Mouse (Mus musculus) intestine, postnatal 0 days (tissue): ENCODE data around the gene Prss54. TPM values are rescaled to one million over a fixed set of nuclear protein-coding genes. Genes with fewer than 3 reads are reported as not detected.

Experiments used
- ATAC-seq: fragments of 200-750 bp; cut with Nextera tagmentation; 2 replicates; pipeline ENCODE4 v1.8.0; 2017; ENCODE audit warnings: mild to moderate bottlenecking, moderate TSS enrichment, moderate library complexity
- H3K27ac ChIP-seq: fragments of 300-500 bp; sonication (generic); 2 replicates; pipeline ENCODE4 v1.5.1; 2014; ENCODE audit warnings: mild to moderate bottlenecking, low read depth, low read length, moderate library complexity
- H3K27me3 ChIP-seq: fragments of 300-500 bp; sonication (generic); replicated peaks from 2 replicates; pipeline ENCODE4 v1.6.1; 2014; ENCODE audit warnings: low read length, mixed read lengths; ENCODE audit not compliant: control insufficient read depth, insufficient read depth
- H3K36me3 ChIP-seq: fragments of 300-500 bp; sonication (generic); 2 replicates; pipeline ENCODE4 v1.6.1; 2014; ENCODE audit warnings: mild to moderate bottlenecking, moderate library complexity; ENCODE audit not compliant: control insufficient read depth, insufficient read depth
- H3K4me1 ChIP-seq: fragments of 300-500 bp; sonication (generic); replicated peaks from 2 replicates; pipeline ENCODE4 v1.6.1; 2014; ENCODE audit warnings: antibody characterized with exemption, low read length, mixed read lengths; ENCODE audit not compliant: control insufficient read depth, insufficient read depth
- H3K4me2 ChIP-seq: fragments of 300-500 bp; sonication (generic); replicated peaks from 2 replicates; pipeline ENCODE4 v1.6.1; 2014; ENCODE audit warnings: low read depth, mild to moderate bottlenecking, moderate library complexity
- H3K4me3 ChIP-seq: fragments of 300-500 bp; sonication (generic); 2 replicates; pipeline ENCODE4 v1.5.1; 2014; ENCODE audit warnings: low read depth, low read length
- H3K9ac ChIP-seq: fragments of 300-500 bp; sonication (generic); 2 replicates; pipeline ENCODE4 v1.6.1; 2014; ENCODE audit warnings: mild to moderate bottlenecking, low read depth, low read length
- H3K9me3 ChIP-seq: fragments of 300-500 bp; sonication (generic); 2 replicates; pipeline ENCODE4 v1.6.1; 2016; ENCODE audit warnings: mixed run types; ENCODE audit not compliant: control insufficient read depth
- CTCF ChIP-seq: sonication (generic); IDR thresholded peaks from 2 replicates; pipeline ENCODE4 v1.5.1; 2016; ENCODE audit warnings: low read depth, mild to moderate bottlenecking, control low read depth, antibody characterized with exemption, moderate library complexity
- WGBS: fragments of 180-500 bp; shearing (Covaris S2); extraction: QIAGEN DNeasy Blood & Tissue Kit; methylation state at CpG from one replicate; pipeline ENCODE4 v1.1.7; 2014; 5-methylcytosine and 5-hydroxymethylcytosine counted together
- polyA plus RNA-seq: library from polyadenylated mRNA; unstranded; fragments of >200 nt; fragmentation: Nextera tagmentation; extraction: Ambion mirVana; gene quantifications from 2 replicates; pipeline ENCODE4 v1.2.1, GENCODE M21; 2015

Gene Prss54
- polyA plus RNA-seq, 1 experiment from 2014 or later, result not detected

DNA sequence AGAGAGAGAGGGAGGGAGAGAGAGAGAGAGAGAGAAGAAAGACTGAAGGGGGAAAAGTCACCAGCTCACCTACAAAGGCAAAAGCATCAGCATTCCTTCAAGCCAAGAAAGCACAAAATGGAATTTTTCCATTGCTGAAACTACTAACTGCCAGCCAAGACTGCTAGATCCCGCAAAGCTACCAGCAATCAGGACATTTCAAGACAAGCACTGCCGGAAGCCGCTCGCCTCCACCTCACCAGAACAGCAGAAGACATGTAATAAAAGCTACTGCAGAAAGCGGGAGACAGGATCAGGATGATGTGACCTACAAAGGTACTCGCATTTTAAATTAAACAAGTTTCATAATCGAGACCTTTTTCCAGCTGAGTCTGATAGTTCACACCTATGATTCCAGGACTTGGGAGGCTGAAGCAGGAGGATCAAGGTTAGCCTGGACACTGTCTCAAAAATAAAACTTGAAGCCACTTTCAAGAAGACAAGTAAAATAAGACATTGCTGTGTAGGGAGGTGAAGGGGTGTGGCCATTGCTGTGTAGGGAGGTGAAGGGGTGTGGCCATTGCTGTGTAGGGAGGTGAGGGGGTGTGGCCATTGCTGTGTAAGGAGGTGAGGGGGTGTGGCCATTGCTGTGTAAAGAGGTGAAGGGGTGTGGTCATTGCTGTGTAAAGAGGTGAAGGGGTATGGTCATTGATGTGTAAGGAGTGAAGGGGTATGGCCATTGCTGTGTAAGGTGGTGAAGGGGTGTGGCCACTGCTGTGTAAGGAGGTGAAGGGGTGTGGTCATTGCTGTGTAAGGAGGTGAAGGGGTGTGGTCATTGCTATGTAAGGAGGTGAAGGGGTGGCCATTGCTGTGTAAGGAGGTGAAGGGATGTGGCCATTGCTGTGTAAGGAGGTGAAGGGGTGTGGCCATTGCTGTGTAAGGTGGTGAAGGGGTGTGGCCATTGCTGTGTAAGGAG is 17.6 kb upstream of the Prss54 start:
- no peak overlapping the region for H3K9ac ChIP-seq
- WGBS, result 89% methylated on average over 7 of the region's 7 CpGs
- H3K4me3 ChIP-seq, result no peak overlapping the region
- no peaks in the 10 kb centered on the region for H3K27me3 ChIP-seq
- no peak for ATAC-seq
- no peak overlapping the region for H3K4me2 ChIP-seq
- H3K9me3 ChIP-seq, result no peaks in the 10 kb centered on the region
- TF ChIP-seq CTCF, result no peak
- H3K27ac ChIP-seq, result no peak overlapping the region
- H3K4me1 ChIP-seq, result no peaks in the 10 kb centered on the region
- no peaks in the 10 kb centered on the region for H3K36me3 ChIP-seq

DNA sequence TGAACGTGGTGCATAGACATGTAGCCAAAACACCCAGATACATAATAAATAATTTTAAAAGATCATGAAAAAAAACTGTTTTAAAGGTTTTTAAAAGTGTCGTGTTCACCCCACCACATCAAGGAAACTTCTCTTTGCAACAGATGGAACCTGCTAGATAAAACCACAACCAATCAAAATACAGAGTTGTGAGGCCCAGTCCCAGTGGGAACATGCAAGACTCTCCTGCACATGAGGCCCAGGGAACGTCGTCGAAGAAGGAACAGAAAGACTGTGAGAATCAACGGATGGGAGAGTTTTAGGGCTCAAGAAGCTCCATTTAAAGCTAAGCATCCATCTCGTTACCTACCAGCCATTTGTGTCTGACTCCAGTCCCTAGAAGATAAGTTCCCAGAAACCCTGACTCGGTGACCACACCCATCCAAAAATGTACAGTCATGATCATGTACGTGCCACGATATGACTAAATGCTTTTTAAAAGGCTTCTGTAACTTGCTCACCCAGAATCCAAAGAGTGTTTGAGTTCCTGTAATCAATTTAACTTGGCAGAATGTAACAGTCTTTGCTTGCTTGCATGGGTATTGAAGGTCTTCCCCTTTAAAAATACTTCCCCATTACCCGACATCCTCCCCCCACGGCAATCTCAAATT is 16.1 kb upstream of the Prss54 start:
- Histone ChIP-seq H3K36me3 (no peaks in the 10 kb centered on the region), H3K27me3 (no peaks in the 10 kb centered on the region), H3K4me1 (no peaks in the 10 kb centered on the region), H3K4me3 (no peak overlapping the region), H3K9me3 (no peaks in the 10 kb centered on the region), H3K9ac (no peak overlapping the region), H3K27ac (no peak overlapping the region), H3K4me2 (no peak overlapping the region)
- no peak for ATAC-seq
- TF ChIP-seq CTCF, result no peak
- 82% methylated on average over 12 of the region's 12 CpGs for WGBS

- ATAC-seq, result no peak
- Histone ChIP-seq H3K9ac (no peak overlapping the region), H3K4me1 (no peaks in the 10 kb centered on the region), H3K9me3 (no peaks in the 10 kb centered on the region), H3K27me3 (no peaks in the 10 kb centered on the region), H3K4me3 (no peak overlapping the region), H3K4me2 (no peak overlapping the region), H3K27ac (no peak overlapping the region), H3K36me3 (no peaks in the 10 kb centered on the region)
- TF ChIP-seq CTCF, result no peak
- WGBS, result 75% methylated on average over 4 of the region's 4 CpGs
These were observed 14.4 kb upstream of the Prss54 start for GRCm38 (mm10) chr8:95590539-95590938.

DNA sequence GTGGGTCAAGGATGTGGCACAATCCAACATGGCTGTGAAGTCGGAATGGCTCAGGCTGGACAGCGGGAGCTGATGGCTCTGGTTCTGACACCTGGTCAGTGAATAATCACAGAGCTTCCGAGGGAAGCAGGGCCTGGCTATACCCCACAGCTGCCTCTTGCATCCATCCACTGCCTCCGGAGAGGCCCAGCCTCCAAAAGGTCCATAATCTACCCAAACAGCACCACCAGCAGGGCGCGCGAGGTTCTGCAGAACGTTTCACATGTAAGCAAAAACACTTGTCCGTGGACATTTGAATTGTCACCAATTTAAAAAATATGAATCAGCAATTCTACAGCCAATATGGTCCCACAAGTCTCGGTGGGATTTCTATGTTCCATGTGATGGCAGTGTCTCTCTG is 13.1 kb upstream of the Prss54 start:
- H3K9me3 ChIP-seq, result no peaks in the 10 kb centered on the region
- no peak for TF ChIP-seq CTCF
- H3K4me2 ChIP-seq, result no peak overlapping the region
- H3K4me3 ChIP-seq, result no peak overlapping the region
- no peaks in the 10 kb centered on the region for H3K4me1 ChIP-seq
- no peak overlapping the region for H3K27ac ChIP-seq
- WGBS, result 59% methylated on average over 10 of the region's 10 CpGs
- no peak overlapping the region for H3K9ac ChIP-seq
- no peaks in the 10 kb centered on the region for H3K27me3 ChIP-seq
- H3K36me3 ChIP-seq, result no peaks in the 10 kb centered on the region
- no peak for ATAC-seq

DNA sequence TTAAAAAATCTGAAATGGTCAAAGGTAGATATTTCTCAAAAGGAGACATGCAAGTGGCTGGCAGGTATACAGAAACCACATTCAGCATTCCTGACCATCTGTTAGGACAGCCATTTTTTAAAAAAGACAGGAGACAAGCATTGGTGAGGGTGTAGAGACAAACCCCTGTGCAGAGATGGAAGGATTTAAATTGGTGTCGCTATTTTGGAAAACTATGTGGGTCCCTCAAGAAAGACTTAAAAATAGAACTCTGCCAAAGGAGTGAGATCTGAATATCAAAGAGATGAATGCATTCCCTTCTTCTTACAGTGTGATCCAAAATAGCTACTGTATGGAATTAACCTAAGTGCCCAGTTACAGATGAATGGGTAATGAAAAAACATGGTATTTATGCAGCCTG is 11.2 kb upstream of the Prss54 start:
- Histone ChIP-seq H3K36me3 (no peaks in the 10 kb centered on the region), H3K9ac (no peak overlapping the region), H3K4me2 (no peak overlapping the region), H3K4me1 (no peaks in the 10 kb centered on the region), H3K27me3 (no peaks in the 10 kb centered on the region), H3K9me3 (no peaks in the 10 kb centered on the region), H3K27ac (no peak overlapping the region), H3K4me3 (no peak overlapping the region)
- WGBS, result 85% methylated on average over 1 of the region's 1 CpGs
- ATAC-seq, result no peak
- no peak for TF ChIP-seq CTCF

DNA sequence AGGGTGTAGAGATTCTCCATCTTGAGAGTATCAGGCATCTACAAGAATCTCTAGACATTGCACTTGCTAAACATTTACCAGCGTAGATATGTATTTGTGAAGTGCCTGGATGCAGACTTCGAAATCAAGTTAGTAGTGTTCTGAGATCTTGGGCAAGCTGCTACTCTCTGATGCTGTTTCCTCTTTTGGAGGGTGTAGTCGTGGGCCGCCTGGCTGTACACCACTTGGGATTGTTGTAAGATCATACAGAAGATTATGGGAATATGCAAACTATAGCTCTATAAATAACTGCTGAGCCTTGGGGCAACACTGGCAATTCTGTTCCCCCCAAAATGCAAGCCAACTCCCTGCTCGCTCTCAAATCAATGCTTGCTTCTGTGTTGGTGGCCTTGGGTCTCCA is 3.0 kb downstream of the Prss54 start:
- Histone ChIP-seq H3K36me3 (no peaks in the 10 kb centered on the region), H3K27ac (no peak overlapping the region), H3K4me1 (no peaks in the 10 kb centered on the region), H3K9ac (no peak overlapping the region), H3K4me2 (no peak overlapping the region), H3K4me3 (no peak overlapping the region), H3K9me3 (no peaks in the 10 kb centered on the region), H3K27me3 (no peaks in the 10 kb centered on the region)
- no peak for TF ChIP-seq CTCF
- ATAC-seq, result no peak
- 74% methylated on average over 5 of the region's 5 CpGs for WGBS
